Mouse (Mus musculus) heart, postnatal 0 days (tissue): ENCODE data around the gene Hk1. TPM values are rescaled to one million over a fixed set of nuclear protein-coding genes. Genes with fewer than 3 reads are reported as not detected.
A peak's percentile ranks its signal among the peaks of the same experiment; 100 is the strongest.

Experiments
- ATAC-seq: fragments of 200-750 bp; cut with Nextera tagmentation; 2 replicates; pipeline ENCODE4 v1.8.0; 2017; ENCODE audit warnings: low read depth, moderate number of reproducible peaks, moderate library complexity; ENCODE audit not compliant: insufficient read depth
- DNase-seq: peaks from one replicate; pipeline ENCODE4 v3.0.0-alpha.2; 2016; ENCODE audit warnings: low spot score
- H3K27ac ChIP-seq: fragments of 300-500 bp; sonication (generic); 2 replicates; pipeline ENCODE4 v1.5.1; 2014; ENCODE audit warnings: low read depth, mild to moderate bottlenecking
- H3K27me3 ChIP-seq: fragments of 300-500 bp; sonication (generic); 2 replicates; pipeline ENCODE4 v1.6.1; 2014; ENCODE audit warnings: low read length, mixed read lengths; ENCODE audit not compliant: control insufficient read depth, insufficient read depth
- H3K36me3 ChIP-seq: fragments of 300-500 bp; sonication (generic); replicated peaks from 2 replicates; pipeline ENCODE4 v1.6.1; 2014; ENCODE audit warnings: low read length, mixed read lengths; ENCODE audit not compliant: control insufficient read depth, insufficient read depth
- H3K4me1 ChIP-seq: fragments of 300-500 bp; sonication (generic); 2 replicates; pipeline ENCODE4 v1.6.1; 2014; ENCODE audit warnings: antibody characterized with exemption; ENCODE audit not compliant: control insufficient read depth, insufficient read depth
- H3K4me2 ChIP-seq: fragments of 300-500 bp; sonication (generic); 2 replicates; pipeline ENCODE4 v1.6.1; 2014; ENCODE audit warnings: low read depth, mild to moderate bottlenecking, low read length, moderate library complexity
- H3K4me3 ChIP-seq: fragments of 300-500 bp; sonication (generic); 2 replicates; pipeline ENCODE4 v1.5.1; 2014; ENCODE audit warnings: low read depth, low read length
- H3K9ac ChIP-seq: fragments of 300-500 bp; sonication (generic); replicated peaks from 2 replicates; pipeline ENCODE4 v1.6.1; 2014; ENCODE audit warnings: low read depth, low read length, mixed read lengths
- H3K9me3 ChIP-seq: fragments of 300-500 bp; sonication (generic); replicated peaks from 2 replicates; pipeline ENCODE4 v1.6.1; 2016; ENCODE audit warnings: low read length; ENCODE audit not compliant: control insufficient read depth
- CTCF ChIP-seq: IDR thresholded peaks from 2 replicates; pipeline ENCODE4 v1.5.1; 2016; ENCODE audit warnings: antibody characterized with exemption, control low read depth, low read depth
- EP300 ChIP-seq: IDR thresholded peaks from 2 replicates; pipeline ENCODE4 v1.6.1; 2016; ENCODE audit warnings: antibody characterized with exemption, low read depth
- WGBS: fragments of 180-500 bp; shearing (Covaris S2); extraction: QIAGEN DNeasy Blood & Tissue Kit; methylation state at CpG from one replicate; pipeline ENCODE4 v1.1.7; 2014; 5-methylcytosine and 5-hydroxymethylcytosine counted together
- polyA plus RNA-seq: library from polyadenylated mRNA; unstranded; fragments of >200 nt; fragmentation: Nextera tagmentation; extraction: Ambion mirVana; gene quantifications from 2 replicates; pipeline ENCODE4 v1.2.1, GENCODE M21; 2015
- total RNA-seq: library from RNA; depleted of rRNA; stranded (reverse); fragments of >200 nt; gene quantifications from 2 replicates; pipeline ENCODE4 v1.2.3, GENCODE M21; 2014; ENCODE audit warnings: low replicate concordance

The Hk1 gene
- total and polyA plus RNA-seq, 2 experiments from 2014 or later: 100.0 to 148 TPM

- no peak overlapping the region for H3K9ac ChIP-seq
- H3K9me3 ChIP-seq: no peaks in the 10 kb centered on the region
- H3K36me3 ChIP-seq: peaks cover 87% of the 10 kb centered on the region
- H3K27me3 ChIP-seq: no peaks in the 10 kb centered on the region
- no peak overlapping the region for H3K4me3 ChIP-seq
- 52% methylated on average over 9 of the region's 9 CpGs for WGBS
- H3K4me2 ChIP-seq: no peak overlapping the region
- peaks cover 6% of the 10 kb centered on the region; the same call in 1 of the 2 replicates for H3K4me1 ChIP-seq
- ATAC-seq: no peak
- TF ChIP-seq EP300 (no peak), CTCF (no peak)
- H3K27ac ChIP-seq: no peak overlapping the region
- DNase-seq: no peak
Measured at GRCm38 (mm10) chr10:62282782-62283181, 96.9 kb downstream of the Hk1 start.

- Histone ChIP-seq H3K27ac (no peak overlapping the region), H3K4me3 (no peak overlapping the region), H3K4me2 (no peak overlapping the region), H3K9ac (no peak overlapping the region), H3K27me3 (no peaks in the 10 kb centered on the region), H3K9me3 (no peaks in the 10 kb centered on the region), H3K4me1 (no peaks in the 10 kb centered on the region), H3K36me3 (peaks cover 84% of the 10 kb centered on the region)
- 84% methylated on average over 4 of the region's 4 CpGs for WGBS
- TF ChIP-seq EP300: no peak
- no peak for TF ChIP-seq CTCF
- ATAC-seq: no peak
- no peak for DNase-seq
Measured at GRCm38 (mm10) chr10:62279671-62280070, 100.0 kb downstream of the Hk1 start.

DNA sequence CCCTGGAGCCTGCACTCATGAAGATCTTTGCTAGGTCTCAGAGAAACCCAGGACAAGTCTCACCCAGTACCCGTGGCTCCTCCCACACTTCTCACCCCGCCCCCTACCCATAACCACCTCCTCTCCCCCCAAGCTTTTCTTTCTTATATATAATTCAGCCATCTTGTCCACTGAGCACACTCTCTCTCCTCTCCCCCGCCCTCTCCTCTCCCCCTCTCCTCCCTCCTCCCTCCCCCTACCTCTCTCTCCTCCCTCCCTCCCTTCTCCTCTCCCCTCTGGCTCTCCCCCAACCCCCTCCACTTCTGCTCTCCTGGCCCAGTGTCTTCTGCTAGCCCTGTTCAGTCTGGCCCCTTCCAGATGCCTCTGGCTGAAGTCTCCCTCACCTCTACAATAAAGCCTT is 100.6 kb downstream of the Hk1 start:
- TF ChIP-seq CTCF (no peak), EP300 (no peak)
- no peaks in the 10 kb centered on the region for H3K9me3 ChIP-seq
- no peak overlapping the region for H3K4me2 ChIP-seq
- H3K27ac ChIP-seq: no peak overlapping the region
- no peak overlapping the region for H3K9ac ChIP-seq
- H3K4me3 ChIP-seq: no peak overlapping the region
- H3K27me3 ChIP-seq: no peaks in the 10 kb centered on the region
- ATAC-seq (no peak), DNase-seq (no peak)
- peaks cover 85% of the 10 kb centered on the region for H3K36me3 ChIP-seq
- 67% methylated on average over 3 of the region's 3 CpGs for WGBS
- no peaks in the 10 kb centered on the region for H3K4me1 ChIP-seq

DNA sequence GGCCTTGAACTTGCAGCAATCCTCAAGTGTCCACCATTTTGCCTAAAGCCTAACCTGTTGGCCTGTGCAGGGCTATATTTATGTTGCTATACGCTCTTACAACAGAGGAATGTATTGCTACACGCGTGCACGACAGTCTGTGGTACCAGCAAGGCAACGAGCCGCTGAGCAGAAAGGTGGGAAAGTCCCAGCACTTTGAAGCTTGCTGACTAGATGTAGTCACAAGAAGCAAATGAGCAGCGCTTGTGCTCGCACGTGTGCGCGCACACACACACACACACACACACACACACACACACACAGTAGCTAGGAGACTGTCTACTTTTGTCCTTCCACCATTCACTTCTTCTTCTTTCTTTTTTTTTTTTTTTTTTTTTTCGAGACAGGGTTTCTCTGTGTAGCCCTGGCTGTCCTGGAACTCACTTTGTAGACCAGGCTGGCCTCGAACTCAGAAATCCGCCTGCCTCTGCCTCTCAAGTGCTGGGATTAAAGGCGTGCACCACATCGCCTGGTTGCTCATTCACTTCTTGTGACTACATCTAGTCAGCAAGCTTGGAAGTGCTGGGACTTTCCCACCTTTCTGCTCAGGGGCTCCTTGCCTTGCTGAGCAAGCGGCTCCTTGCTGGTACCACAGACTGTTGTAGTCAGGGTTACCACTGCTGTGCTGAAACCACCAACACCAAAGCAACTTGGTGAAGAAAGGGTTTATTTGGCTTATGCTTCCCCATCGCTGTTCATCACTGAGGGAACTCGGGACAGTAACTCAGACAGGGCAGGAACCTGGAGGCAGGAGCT is 102.0 kb downstream of the Hk1 start:
- 95% methylated on average over 18 of the region's 19 CpGs for WGBS
- Histone ChIP-seq H3K4me3 (no peak overlapping the region), H3K27ac (no peak overlapping the region), H3K9me3 (no peaks in the 10 kb centered on the region), H3K4me2 (no peak overlapping the region), H3K4me1 (no peaks in the 10 kb centered on the region), H3K36me3 (peaks cover 85% of the 10 kb centered on the region), H3K27me3 (no peaks in the 10 kb centered on the region), H3K9ac (no peak overlapping the region)
- ATAC-seq (no peak), DNase-seq (no peak)
- no peak for TF ChIP-seq EP300
- TF ChIP-seq CTCF: no peak

GRCm38 (mm10) chr10:62275235-62275634 is 104.5 kb downstream of the Hk1 start:
- DNase-seq: peak; percentile 71
- H3K36me3 ChIP-seq: peaks cover 83% of the 10 kb centered on the region

More at GRCm38 (mm10) chr10:62275235-62275634, 104.5 kb downstream of the Hk1 start:
- Histone ChIP-seq H3K9ac (no peak overlapping the region), H3K4me3 (no peak overlapping the region), H3K27ac (no peak overlapping the region), H3K9me3 (no peaks in the 10 kb centered on the region), H3K4me1 (no peaks in the 10 kb centered on the region), H3K4me2 (no peak overlapping the region), H3K27me3 (no peaks in the 10 kb centered on the region)
- ATAC-seq: no peak; the same call in 1 of the 2 replicates
- WGBS: 20% methylated on average over 4 of the region's 4 CpGs
- TF ChIP-seq CTCF: peak; percentile 87
- no peak for TF ChIP-seq EP300
